Mouse (Mus musculus) brain, embryonic 14.5 days (tissue): ENCODE measurements around the gene Clpb. TPM values are rescaled to one million over a fixed set of nuclear protein-coding genes. Genes with fewer than 3 reads are reported as not detected.

Experiments used
- DNase-seq: peaks from one replicate; pipeline ENCODE4 v3.0.0-alpha.2; 2011; ENCODE audit warnings: low read depth
- CTCF ChIP-seq: fragments of 200-500 bp; IDR thresholded peaks from 2 replicates; pipeline ENCODE4 v1.5.1; 2012; ENCODE audit warnings: inconsistent platforms, mild to moderate bottlenecking, moderate library complexity, borderline replicate concordance; ENCODE audit not compliant: insufficient read depth, insufficient read length; ENCODE audit errors: extremely low read depth
- POLR2A ChIP-seq: fragments of 200-500 bp; IDR thresholded peaks from 2 replicates; pipeline ENCODE4 v1.6.1; 2012; ENCODE audit warnings: mild to moderate bottlenecking, inconsistent platforms, borderline replicate concordance; ENCODE audit not compliant: poor library complexity, insufficient read depth, insufficient read length, severe bottlenecking; ENCODE audit errors: extremely low read depth
- polyA plus RNA-seq: library from polyadenylated mRNA; depleted of rRNA; stranded (reverse); fragments of >200 nt; gene quantifications from 2 replicates; pipeline ENCODE4 v1.2.3, GENCODE M21; 2012

Gene Clpb
- polyA plus RNA-seq, 1 experiment = 25.4 TPM

GRCm38 (mm10) chr7:101636056-101636455 is 27.4 kb upstream of the Clpb start:
- no peak for TF ChIP-seq POLR2A
- no peak for TF ChIP-seq CTCF
- DNase-seq = no peak

GRCm38 (mm10) chr7:101643879-101644278 is 19.6 kb upstream of the Clpb start:
- DNase-seq = no peak
- TF ChIP-seq CTCF (no peak), POLR2A (no peak)

- TF ChIP-seq POLR2A (no peak), CTCF (no peak)
- DNase-seq = no peak
Observed at GRCm38 (mm10) chr7:101649729-101650128, 13.7 kb upstream of the Clpb start.

- peak; percentile 14 for DNase-seq
- TF ChIP-seq CTCF (peak; percentile 52; the same call in 1 of the 2 replicates), POLR2A (no peak)
Observed at GRCm38 (mm10) chr7:101650565-101650964, 12.9 kb upstream of the Clpb start.

- TF ChIP-seq POLR2A = no peak
- peak; percentile 78 for DNase-seq
Observed at GRCm38 (mm10) chr7:101653681-101654209, 9.7 kb upstream of the Clpb start.

GRCm38 (mm10) chr7:101654936-101655335 is 8.5 kb upstream of the Clpb start:
- no peak for TF ChIP-seq POLR2A
- no peak for TF ChIP-seq CTCF

GRCm38 (mm10) chr7:101662006-101662405 is 1.4 kb upstream of the Clpb start:
- TF ChIP-seq POLR2A = no peak
- no peak; the same call in 1 of the 2 replicates for TF ChIP-seq CTCF
- DNase-seq = no peak

More at GRCm38 (mm10) chr7:101654936-101655335, 8.5 kb upstream of the Clpb start:
- DNase-seq = no peak

- TF ChIP-seq POLR2A = no peak
- TF ChIP-seq CTCF = peak; percentile 79
- DNase-seq = peak; percentile 79
Observed at GRCm38 (mm10) chr7:101666581-101666980, 3.1 kb downstream of the Clpb start.

GRCm38 (mm10) chr7:101671601-101672280 is 8.3 kb downstream of the Clpb start:
- DNase-seq = no peak
- TF ChIP-seq CTCF (no peak), POLR2A (no peak)

- TF ChIP-seq CTCF (no peak), POLR2A (no peak)
- no peak for DNase-seq
Observed at GRCm38 (mm10) chr7:101673497-101673896, 10.1 kb downstream of the Clpb start.

- TF ChIP-seq POLR2A (no peak), CTCF (no peak)
- DNase-seq = no peak
Observed at GRCm38 (mm10) chr7:101676033-101676761, 12.8 kb downstream of the Clpb start.

- TF ChIP-seq CTCF (no peak), POLR2A (no peak)
- peak; percentile 65 for DNase-seq
Observed at GRCm38 (mm10) chr7:101676762-101677308, 13.4 kb downstream of the Clpb start.

- peak; percentile 77 for DNase-seq
- TF ChIP-seq POLR2A = no peak
- peak; percentile 88 for TF ChIP-seq CTCF
Observed at GRCm38 (mm10) chr7:101679591-101679990, 16.2 kb downstream of the Clpb start.
